Comparison of ENCODE assay signal across 8 mouse cellular contexts in genomic region chr2:143545758-143546246, GRCm38 (mm10). TPM values are rescaled to one million over a fixed set of nuclear protein-coding genes. Genes with fewer than 3 reads are reported as not detected.
DNase-seq lines count a peak whose midpoint lies in the region; ATAC-seq lines count a peak whose summit lies in the region.

Gene Pcsk2, plus strand, starts transcription at chr2:143546156.

- peak within 1 kb of the TSS; percentile 86; the same call in 1 of the 2 replicates for H3K27ac ChIP-seq in forebrain, embryonic 14.5 days (ENCODE audit: low read depth, low read length)
- H3K27ac ChIP-seq in midbrain, embryonic 16.5 days (ENCODE audit: low read length) = peak within 1 kb of the TSS; percentile 93

- H3K27me3 ChIP-seq in forebrain, embryonic 14.5 days (replicated peaks; ENCODE audit: control insufficient read depth, insufficient read depth, low read length) = peaks cover 16% of the 10 kb centered on the region
- no peaks in the 10 kb centered on the region; the same call in 1 of the 2 replicates for H3K27me3 ChIP-seq in midbrain, embryonic 16.5 days (ENCODE audit: control insufficient read depth, insufficient read depth, low read depth, low read length)

- WGBS in forebrain, embryonic 14.5 days = 1% methylated on average over 49 of the region's 51 CpGs
- under 1% methylated on average over 38 of the region's 51 CpGs for WGBS in midbrain, embryonic 16.5 days

- peak; percentile 88 for ATAC-seq in cerebellum, adult (ENCODE audit: insufficient number of reproducible peaks, low FRiP score, low TSS enrichment)
- ATAC-seq in forebrain, embryonic 14.5 days = peak; percentile 98
- ATAC-seq in midbrain, embryonic 16.5 days = peak; percentile 97

- peak within 1 kb of the TSS; percentile 72 for H3K9ac ChIP-seq in forebrain, embryonic 14.5 days (ENCODE audit: low read length)
- peak within 1 kb of the TSS; percentile 90 for H3K9ac ChIP-seq in midbrain, embryonic 16.5 days (ENCODE audit: low read depth, low read length)

- no peaks in the 10 kb centered on the region for H3K36me3 ChIP-seq in forebrain, embryonic 14.5 days (ENCODE audit: control insufficient read depth, insufficient read depth, low read length)
- H3K36me3 ChIP-seq in midbrain, embryonic 16.5 days (ENCODE audit: control insufficient read depth, insufficient read depth, low read length) = no peaks in the 10 kb centered on the region

- no peaks in the 10 kb centered on the region for H3K9me3 ChIP-seq in forebrain, embryonic 14.5 days (replicated peaks; ENCODE audit: control insufficient read depth, low read length)
- H3K9me3 ChIP-seq in midbrain, embryonic 16.5 days (replicated peaks; ENCODE audit: control insufficient read depth, low read length, poor library complexity, severe bottlenecking) = no peaks in the 10 kb centered on the region

- peak within 1 kb of the TSS; percentile 58 for H3K4me3 ChIP-seq in forebrain, embryonic 14.5 days (ENCODE audit: low read depth, low read length)
- H3K4me3 ChIP-seq in midbrain, embryonic 16.5 days (ENCODE audit: low read depth, low read length) = peak within 1 kb of the TSS; percentile 71

- H3K4me1 ChIP-seq in forebrain, embryonic 14.5 days (ENCODE audit: control insufficient read depth, insufficient read depth, low read length) = no peaks in the 10 kb centered on the region
- H3K4me1 ChIP-seq in midbrain, embryonic 16.5 days (ENCODE audit: control insufficient read depth, insufficient read depth, low read length) = peaks cover 18% of the 10 kb centered on the region

- peak; percentile 70 for DNase-seq in R1 (ENCODE audit: low read depth, low spot score)
- DNase-seq in forebrain, embryonic 14.5 days (ENCODE audit: low spot score) = peak; percentile 94
- DNase-seq in heart, postnatal 4 days = peak; percentile 17
- peak; percentile 90 to 92 for DNase-seq in left cerebral cortex, postnatal 14 days (ENCODE audit: low spot score in 2 of 2)
- peak; percentile 45 for DNase-seq in testis, postnatal 10 days (ENCODE audit: low spot score)
- no peak for DNase-seq in thymus, postnatal 36 days

- peak within 1 kb of the TSS; percentile 79 for H3K4me2 ChIP-seq in forebrain, embryonic 14.5 days (ENCODE audit: low read length)
- H3K4me2 ChIP-seq in midbrain, embryonic 16.5 days (ENCODE audit: low read length) = peak within 1 kb of the TSS; percentile 88

- intact Hi-C loops in left cerebral cortex, postnatal 14 days (cut with DNase I) = loop anchor here (5.0 to 10.0 kb wide), 4 partner anchors 91 to 434 kb away; no protein-coding TSS in a partner anchor

RNA-seq across cellular contexts. Expression of gene Pcsk2, which starts in this region (rescaled TPM):
- polyA plus RNA-seq in forebrain, embryonic 14.5 days (2014; fragmentation: Nextera tagmentation; extraction: Ambion mirVana) = 11.4 and 13.5 TPM in 2 replicates
- total RNA-seq in heart, postnatal 4 days (2021) = under 1 TPM in 1 of 2 experiments, not detected in 1; 0.05 TPM
- total RNA-seq in left cerebral cortex, postnatal 14 days (2021) = 100 to 1,000 TPM; 233 to 246 TPM
- polyA plus RNA-seq in midbrain, embryonic 16.5 days (2015; fragmentation: Nextera tagmentation; extraction: Ambion mirVana) = 33.5 and 35.2 TPM in 2 replicates

Comparison
In these comparisons a context has a peak if more than half of its experiments do, and no peak if none do; other contexts are left out.
1. RNA of gene Pcsk2 (total RNA-seq): 233 to 246 TPM in left cerebral cortex, postnatal 14 days; 0.05 TPM in heart, postnatal 4 days; every median in the first group is over 100 times any median in the second.
2. Peak in DNase-seq in heart, postnatal 4 days; RNA of the gene not detected or under 1 TPM.
3. DNase-seq: peak in R1 (single experiment), forebrain, embryonic 14.5 days (single experiment), left cerebral cortex, postnatal 14 days (2 of 2) and testis, postnatal 10 days (single experiment); none in thymus, postnatal 36 days (0 of 2).
4. Peak in every context shown above with its lines, with median percentiles within 50 percentile points of each other: ATAC-seq.